Mouse (Mus musculus) embryonic facial prominence, embryonic 15.5 days (tissue): ENCODE measurements at regions not wholly inside any gene's neighbourhood (a gene's known extent, or its start where the extent isn't known, plus 50 kb on each side); places are given as distances from the start of the nearest gene placed in this dataset.

Experiments used
- ATAC-seq: fragments of 200-750 bp; cut with Nextera tagmentation; 2 replicates; pipeline ENCODE4 v1.8.0; 2017; ENCODE audit warnings: low read depth, moderate TSS enrichment; ENCODE audit not compliant: insufficient number of reproducible peaks, low FRiP score, low TSS enrichment
- H3K27ac ChIP-seq: fragments of 300-500 bp; sonication (generic); replicated peaks from 2 replicates; pipeline ENCODE4 v1.5.1; 2015; ENCODE audit warnings: mild to moderate bottlenecking, inconsistent platforms
- H3K27me3 ChIP-seq: fragments of 300-500 bp; sonication (generic); 2 replicates; pipeline ENCODE4 v1.6.1; 2015; ENCODE audit warnings: inconsistent platforms
- H3K36me3 ChIP-seq: fragments of 300-500 bp; sonication (generic); 2 replicates; pipeline ENCODE4 v1.6.1; 2015; ENCODE audit warnings: mild to moderate bottlenecking, inconsistent platforms
- H3K4me1 ChIP-seq: fragments of 300-500 bp; sonication (generic); 2 replicates; pipeline ENCODE4 v1.6.1; 2015; ENCODE audit warnings: inconsistent platforms
- H3K4me2 ChIP-seq: fragments of 300-500 bp; sonication (generic); replicated peaks from 2 replicates; pipeline ENCODE4 v1.6.1; 2015; ENCODE audit warnings: mild to moderate bottlenecking, inconsistent platforms
- H3K4me3 ChIP-seq: fragments of 300-500 bp; sonication (generic); replicated peaks from 2 replicates; pipeline ENCODE4 v1.5.1; 2015; ENCODE audit warnings: mild to moderate bottlenecking, inconsistent platforms
- H3K9ac ChIP-seq: fragments of 300-500 bp; sonication (generic); 2 replicates; pipeline ENCODE4 v1.6.1; 2015; ENCODE audit warnings: inconsistent platforms
- H3K9me3 ChIP-seq: fragments of 300-500 bp; sonication (generic); replicated peaks from 2 replicates; pipeline ENCODE4 v1.6.1; 2016; ENCODE audit warnings: inconsistent platforms
- WGBS: fragments of 180-500 bp; shearing (Covaris S2); methylation state at CpG from one replicate; pipeline ENCODE4 v1.1.7; 2015; 5-methylcytosine and 5-hydroxymethylcytosine counted together

DNA sequence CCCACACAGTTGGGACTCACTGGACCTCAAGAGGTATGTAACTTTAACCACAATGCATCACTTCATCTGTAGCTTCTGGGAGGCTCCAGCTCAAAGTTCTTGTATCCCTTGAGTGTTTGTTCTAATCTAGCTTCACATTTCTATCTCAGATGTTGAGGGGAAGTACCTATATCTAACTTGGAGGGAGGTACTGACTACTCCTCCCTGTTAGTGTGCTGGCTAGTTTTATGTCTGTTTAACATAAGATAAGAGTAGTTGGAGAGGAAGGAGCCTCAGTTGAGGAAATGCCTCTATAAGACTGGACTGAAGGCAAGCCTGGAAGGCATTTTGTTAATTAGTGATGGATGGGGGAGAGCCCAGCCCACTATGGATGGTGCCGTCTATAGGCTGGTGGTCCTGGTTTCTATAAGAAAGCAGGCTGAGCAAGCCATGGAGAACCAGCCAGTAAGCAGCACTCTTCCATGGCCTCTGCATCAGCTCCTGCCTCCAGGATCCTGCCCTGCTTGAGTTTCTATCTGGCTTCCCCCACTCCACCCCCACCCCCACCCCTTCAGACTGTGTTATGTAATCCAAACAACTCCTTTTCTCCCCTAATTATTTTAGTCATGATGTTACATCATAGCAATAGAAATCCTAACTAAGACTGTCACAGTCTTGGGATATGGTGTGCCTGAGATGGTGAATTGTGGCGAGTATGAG lies 135.7 kb upstream of the 4930535I16Rik start:
- no peak overlapping the region for H3K4me3 ChIP-seq
- H3K9ac ChIP-seq: no peak overlapping the region
- no peaks in the 10 kb centered on the region for H3K27me3 ChIP-seq
- H3K9me3 ChIP-seq: no peaks in the 10 kb centered on the region
- no peak overlapping the region for H3K4me2 ChIP-seq
- no peak overlapping the region for H3K27ac ChIP-seq
- no peaks in the 10 kb centered on the region for H3K4me1 ChIP-seq
- ATAC-seq: no peak
- 67% methylated on average over 2 of the region's 2 CpGs for WGBS
- H3K36me3 ChIP-seq: no peaks in the 10 kb centered on the region

- Histone ChIP-seq H3K9me3 (no peaks in the 10 kb centered on the region), H3K27me3 (no peaks in the 10 kb centered on the region), H3K36me3 (no peaks in the 10 kb centered on the region), H3K4me2 (no peak overlapping the region), H3K4me3 (no peak overlapping the region), H3K9ac (no peak overlapping the region), H3K4me1 (no peaks in the 10 kb centered on the region), H3K27ac (no peak overlapping the region)
- 72% methylated on average over 2 of the region's 2 CpGs for WGBS
- no peak for ATAC-seq
Measured at GRCm38 (mm10) chr4:124052387-124052786, 134.6 kb upstream of the 4930535I16Rik start.

- H3K9ac ChIP-seq: no peak overlapping the region
Measured at GRCm38 (mm10) chr4:124048348-124048831, 130.6 kb upstream of the 4930535I16Rik start.

GRCm38 (mm10) chr4:124047898-124048297 lies 130.1 kb upstream of the 4930535I16Rik start:
- Histone ChIP-seq H3K9me3 (no peaks in the 10 kb centered on the region), H3K36me3 (no peaks in the 10 kb centered on the region), H3K9ac (no peak overlapping the region), H3K27ac (no peak overlapping the region), H3K4me1 (no peaks in the 10 kb centered on the region), H3K4me3 (no peak overlapping the region), H3K4me2 (no peak overlapping the region), H3K27me3 (no peaks in the 10 kb centered on the region)
- 59% methylated on average over 3 of the region's 3 CpGs for WGBS
- ATAC-seq: no peak

More at GRCm38 (mm10) chr4:124048348-124048831, 130.6 kb upstream of the 4930535I16Rik start:
- Histone ChIP-seq H3K4me1 (no peaks in the 10 kb centered on the region), H3K4me3 (no peak overlapping the region), H3K27ac (no peak overlapping the region), H3K4me2 (no peak overlapping the region), H3K27me3 (no peaks in the 10 kb centered on the region), H3K36me3 (no peaks in the 10 kb centered on the region), H3K9me3 (no peaks in the 10 kb centered on the region)
- WGBS: 37% methylated on average over 12 of the region's 12 CpGs
- no peak for ATAC-seq

DNA sequence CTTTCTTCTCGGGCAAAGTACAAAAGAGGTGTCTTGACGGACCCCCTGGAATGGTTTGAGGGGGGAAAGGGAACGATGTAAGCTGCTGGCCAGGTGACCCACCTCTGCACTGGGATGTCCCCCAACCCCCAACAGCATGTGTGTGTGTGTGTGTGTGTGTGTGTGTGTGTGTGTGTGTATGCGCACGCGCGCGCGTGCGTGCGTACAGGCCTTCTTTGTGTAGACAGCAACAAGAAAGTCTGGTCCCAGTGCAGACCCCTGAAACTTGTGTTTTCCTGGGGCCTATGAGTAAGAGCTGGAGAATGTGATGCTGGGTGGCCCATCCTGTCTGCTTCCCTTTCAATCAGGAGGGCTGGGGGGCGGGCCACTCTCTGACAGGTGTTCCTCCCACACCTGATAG lies 118.7 kb upstream of the 4930535I16Rik start:
- no peak overlapping the region for H3K27ac ChIP-seq
- H3K4me3 ChIP-seq: no peak overlapping the region
- H3K9ac ChIP-seq: no peak overlapping the region
- peaks cover 3% of the 10 kb centered on the region; the same call in 1 of the 2 replicates for H3K27me3 ChIP-seq
- no peaks in the 10 kb centered on the region for H3K36me3 ChIP-seq
- 66% methylated on average over 12 of the region's 12 CpGs for WGBS
- H3K4me2 ChIP-seq: no peak overlapping the region
- no peaks in the 10 kb centered on the region for H3K9me3 ChIP-seq
- no peak for ATAC-seq
- H3K4me1 ChIP-seq: 0 out of 2 replicates have a peak, but pooled peaks cover 4% of the 10 kb centered on the region

DNA sequence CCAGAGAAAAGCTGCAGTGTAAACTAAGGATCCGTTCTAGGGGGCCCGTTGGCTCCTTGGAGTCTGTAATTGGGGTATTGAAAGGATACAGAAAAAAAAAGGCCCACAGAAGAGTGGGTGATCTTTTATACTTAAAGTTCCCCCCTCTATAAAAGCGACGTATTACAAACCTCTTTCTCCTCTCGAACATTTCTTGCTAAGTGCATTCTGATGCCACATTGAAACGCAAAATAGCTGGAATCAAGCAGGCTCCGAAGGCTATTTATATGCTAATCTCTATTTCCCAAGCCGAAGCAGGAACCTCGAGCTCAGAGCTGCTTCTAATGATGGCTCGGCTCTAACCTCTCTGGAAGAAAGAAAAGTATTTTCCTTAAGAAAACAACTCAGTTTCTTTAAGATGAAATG lies 117.8 kb upstream of the 4930535I16Rik start:
- Histone ChIP-seq H3K4me3 (no peak overlapping the region), H3K9ac (no peak overlapping the region), H3K4me2 (no peak overlapping the region), H3K27me3 (peaks cover 9% of the 10 kb centered on the region; the same call in 1 of the 2 replicates), H3K9me3 (no peaks in the 10 kb centered on the region), H3K36me3 (no peaks in the 10 kb centered on the region), H3K4me1 (0 out of 2 replicates have a peak, but pooled peaks cover 4% of the 10 kb centered on the region), H3K27ac (no peak overlapping the region)
- WGBS: 9% methylated on average over 10 of the region's 10 CpGs
- no peak for ATAC-seq

DNA sequence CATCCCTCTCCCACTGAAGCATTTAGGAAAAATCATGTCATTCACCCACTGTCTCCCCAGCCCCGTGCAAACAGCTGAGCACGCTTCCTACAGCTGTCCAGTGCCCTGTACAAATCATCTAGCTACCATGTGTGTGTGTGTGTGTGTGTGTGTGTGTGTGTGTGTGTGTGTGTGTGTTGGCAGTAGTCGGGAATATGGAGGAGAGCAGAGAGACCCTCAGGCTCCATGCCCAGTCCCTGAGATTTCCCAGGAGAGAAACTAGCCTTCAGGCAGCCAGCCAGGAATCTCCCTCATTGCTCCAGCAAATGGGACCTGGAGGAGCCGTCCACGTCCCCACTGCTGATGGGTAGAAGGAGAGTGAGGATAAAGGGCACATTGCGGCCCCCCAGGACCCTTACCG lies 117.4 kb upstream of the 4930535I16Rik start:
- ATAC-seq: no peak; the same call in 1 of the 2 replicates
- Histone ChIP-seq H3K9ac (no peak overlapping the region), H3K27me3 (peaks cover 9% of the 10 kb centered on the region; the same call in 1 of the 2 replicates), H3K36me3 (no peaks in the 10 kb centered on the region), H3K4me2 (no peak overlapping the region), H3K4me1 (0 out of 2 replicates have a peak, but pooled peaks cover 4% of the 10 kb centered on the region), H3K4me3 (no peak overlapping the region), H3K9me3 (no peaks in the 10 kb centered on the region), H3K27ac (no peak overlapping the region)
- 17% methylated on average over 7 of the region's 7 CpGs for WGBS

GRCm38 (mm10) chr4:124028061-124028460 lies 110.2 kb upstream of the 4930535I16Rik start:
- H3K9me3 ChIP-seq: no peaks in the 10 kb centered on the region
- H3K27ac ChIP-seq: no peak overlapping the region
- ATAC-seq: no peak
- no peak overlapping the region for H3K4me2 ChIP-seq
- 86% methylated on average over 12 of the region's 12 CpGs for WGBS
- no peak overlapping the region for H3K9ac ChIP-seq
- no peaks in the 10 kb centered on the region for H3K36me3 ChIP-seq
- H3K4me3 ChIP-seq: no peak overlapping the region
- H3K27me3 ChIP-seq: peaks cover 6% of the 10 kb centered on the region; the same call in 1 of the 2 replicates
- no peaks in the 10 kb centered on the region for H3K4me1 ChIP-seq

DNA sequence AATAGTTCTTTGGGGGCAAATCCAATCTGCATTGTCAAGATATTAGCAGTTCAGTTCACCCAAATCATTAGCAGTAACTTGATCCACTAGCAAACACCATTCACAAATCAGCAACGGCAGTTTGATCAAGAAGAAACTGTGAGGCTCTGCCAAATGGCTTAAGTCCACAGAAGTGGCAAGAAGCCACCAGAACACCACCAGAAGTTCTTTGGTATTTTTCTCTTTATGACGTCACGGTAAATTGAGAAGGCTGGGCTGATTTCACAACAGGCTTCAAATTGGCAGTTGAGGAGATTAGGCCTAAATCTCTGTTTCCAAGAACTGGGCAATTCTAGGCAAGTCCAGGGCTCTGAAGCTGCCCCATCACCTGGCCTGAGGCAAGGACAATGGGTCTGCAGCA lies 98.6 kb upstream of the 4930535I16Rik start:
- ATAC-seq: no peak
- no peaks in the 10 kb centered on the region for H3K27me3 ChIP-seq
- no peak overlapping the region for H3K27ac ChIP-seq
- no peak overlapping the region for H3K9ac ChIP-seq
- H3K9me3 ChIP-seq: no peaks in the 10 kb centered on the region
- 44% methylated on average over 3 of the region's 3 CpGs for whole genome bisulfite sequencing
- no peaks in the 10 kb centered on the region for H3K4me1 ChIP-seq
- H3K4me3 ChIP-seq: no peak overlapping the region
- no peaks in the 10 kb centered on the region for H3K36me3 ChIP-seq
- no peak overlapping the region for H3K4me2 ChIP-seq

GRCm38 (mm10) chr4:124015323-124015722 lies 97.5 kb upstream of the 4930535I16Rik start:
- Histone ChIP-seq H3K4me2 (no peak overlapping the region), H3K9me3 (no peaks in the 10 kb centered on the region), H3K27me3 (no peaks in the 10 kb centered on the region), H3K4me3 (no peak overlapping the region), H3K36me3 (no peaks in the 10 kb centered on the region), H3K9ac (no peak overlapping the region), H3K27ac (no peak overlapping the region), H3K4me1 (no peaks in the 10 kb centered on the region)
- ATAC-seq: no peak
- 39% methylated on average over 6 of the region's 6 CpGs for WGBS

- H3K27me3 ChIP-seq: no peaks in the 10 kb centered on the region
- H3K4me3 ChIP-seq: no peak overlapping the region
- no peaks in the 10 kb centered on the region for H3K9me3 ChIP-seq
- H3K9ac ChIP-seq: no peak overlapping the region
- 56% methylated on average over 6 of the region's 6 CpGs for WGBS
- H3K36me3 ChIP-seq: no peaks in the 10 kb centered on the region
- H3K4me1 ChIP-seq: no peaks in the 10 kb centered on the region
- ATAC-seq: no peak
- no peak overlapping the region for H3K27ac ChIP-seq
- no peak overlapping the region for H3K4me2 ChIP-seq
Measured at GRCm38 (mm10) chr4:124012406-124012805, 94.6 kb upstream of the 4930535I16Rik start.

DNA sequence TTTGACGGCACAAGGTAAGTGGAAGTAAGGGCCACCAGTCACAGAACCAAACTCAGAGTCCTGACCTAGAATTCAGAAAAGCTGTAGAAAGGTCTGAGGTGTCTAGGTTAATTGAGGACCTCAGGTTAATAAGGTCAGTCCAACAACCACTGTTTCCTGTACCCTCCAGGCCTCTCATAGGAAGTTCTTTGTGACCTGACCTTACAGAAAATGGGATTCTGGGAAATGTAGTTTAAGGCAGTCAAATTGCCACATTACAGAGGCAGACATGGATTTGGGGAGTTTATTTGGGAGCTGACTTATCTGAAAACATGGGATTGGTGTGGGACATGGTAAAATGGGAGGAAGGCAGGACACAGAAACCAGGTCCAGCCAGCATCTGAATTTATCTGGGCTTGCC lies 90.9 kb upstream of the 4930535I16Rik start:
- ATAC-seq: no peak
- 98% methylated on average over 1 of the region's 1 CpGs for WGBS
- Histone ChIP-seq H3K4me3 (no peak overlapping the region), H3K9me3 (no peaks in the 10 kb centered on the region), H3K4me2 (no peak overlapping the region), H3K4me1 (no peaks in the 10 kb centered on the region), H3K36me3 (no peaks in the 10 kb centered on the region), H3K27ac (no peak overlapping the region), H3K9ac (no peak overlapping the region), H3K27me3 (no peaks in the 10 kb centered on the region)
